Mouse (Mus musculus): ENCODE data around the gene Ficd. TPM values are rescaled to one million over a fixed set of nuclear protein-coding genes. Genes with fewer than 3 reads are reported as not detected.
A peak's percentile ranks its signal among the peaks of the same experiment; 100 is the strongest.

The Ficd gene
- total RNA-seq, 1 experiment from 2014 or later, result 8.2 TPM

- no peak for DNase-seq
Observed at GRCm38 (mm10) chr5:113730641-113731121, 4.9 kb upstream of the Ficd start.

DNA sequence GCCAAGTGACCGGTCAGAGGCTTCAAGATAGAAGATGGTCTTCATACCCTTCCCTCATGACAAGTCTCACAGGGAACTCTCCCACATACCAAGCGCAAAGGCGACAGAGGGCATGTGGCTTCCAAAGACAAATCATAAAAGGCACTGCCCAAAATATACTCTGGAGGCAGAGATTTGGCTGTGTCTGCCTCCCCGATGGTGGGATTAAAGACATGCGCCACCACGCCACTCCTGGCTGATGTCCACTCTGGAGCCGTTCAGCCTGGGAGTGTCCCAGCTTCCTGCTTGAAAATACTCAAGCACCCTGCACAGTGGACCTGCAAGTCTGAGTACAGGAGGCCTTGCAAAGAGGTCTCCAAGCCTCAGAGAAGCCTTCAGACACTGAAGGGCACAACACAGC is 4.4 kb upstream of the Ficd start:
- no peak for DNase-seq

DNA sequence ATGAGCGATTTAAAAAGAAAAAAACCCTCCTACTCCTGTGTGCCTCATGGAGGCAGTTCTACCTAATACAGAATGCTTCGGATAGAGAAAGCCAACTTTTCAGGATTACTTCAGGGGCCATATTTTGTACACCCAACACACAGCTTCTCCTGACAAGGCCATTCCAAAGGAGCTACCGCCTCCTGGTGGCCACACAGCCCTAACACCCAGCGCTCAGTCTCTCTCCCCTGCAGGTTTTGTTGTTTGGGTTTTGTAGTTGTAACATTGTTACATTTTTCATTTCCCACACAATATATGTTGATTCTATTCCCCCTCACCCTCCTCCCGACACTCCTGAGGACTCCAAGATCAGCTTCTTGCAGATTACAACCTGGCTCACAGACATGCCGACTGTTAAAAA is 3.4 kb upstream of the Ficd start:
- DNase-seq, result peak; percentile 78

DNA sequence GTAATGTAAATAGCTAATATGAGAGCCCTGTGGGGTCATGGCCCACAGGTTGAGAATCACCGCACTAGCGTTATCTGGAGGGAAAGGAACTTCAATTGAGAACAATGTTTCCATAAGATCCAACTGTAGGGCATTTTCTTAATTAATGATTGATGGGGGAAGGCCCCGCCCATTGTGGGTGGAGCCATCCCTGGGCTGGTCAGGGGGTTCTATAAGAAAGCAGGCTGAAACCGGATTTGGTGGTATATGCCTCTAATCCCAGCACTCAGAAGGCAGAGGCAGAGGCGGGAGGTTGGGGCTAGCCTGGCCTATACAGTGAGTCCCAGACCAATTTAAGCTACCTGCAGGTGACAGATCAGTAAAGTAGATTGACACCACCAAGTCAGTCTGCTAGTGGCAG is 1.2 kb upstream of the Ficd start:
- DNase-seq, result no peak

- no peak for DNase-seq
Observed at GRCm38 (mm10) chr5:113735023-113735344, 619 bp upstream of the Ficd start.

DNA sequence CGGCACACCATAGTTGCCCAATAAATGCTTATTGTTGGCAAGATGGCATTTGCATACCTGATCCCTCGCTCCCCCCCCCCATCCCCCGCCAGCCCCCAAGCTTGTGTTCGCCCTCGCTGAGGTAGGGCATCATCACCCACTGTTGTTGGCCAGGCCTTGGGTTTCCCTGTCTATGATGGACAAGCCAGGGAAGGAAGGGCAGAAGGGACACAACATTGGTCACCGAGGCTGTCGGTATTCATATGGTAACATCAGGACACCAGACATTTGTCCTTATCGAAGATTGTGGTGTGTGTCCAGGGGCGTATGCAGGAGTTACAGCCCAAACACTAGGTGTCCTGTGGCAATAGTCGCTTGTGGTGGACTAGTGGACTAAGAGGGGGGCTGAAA is 505 bp downstream of the Ficd start:
- no peak for DNase-seq

DNA sequence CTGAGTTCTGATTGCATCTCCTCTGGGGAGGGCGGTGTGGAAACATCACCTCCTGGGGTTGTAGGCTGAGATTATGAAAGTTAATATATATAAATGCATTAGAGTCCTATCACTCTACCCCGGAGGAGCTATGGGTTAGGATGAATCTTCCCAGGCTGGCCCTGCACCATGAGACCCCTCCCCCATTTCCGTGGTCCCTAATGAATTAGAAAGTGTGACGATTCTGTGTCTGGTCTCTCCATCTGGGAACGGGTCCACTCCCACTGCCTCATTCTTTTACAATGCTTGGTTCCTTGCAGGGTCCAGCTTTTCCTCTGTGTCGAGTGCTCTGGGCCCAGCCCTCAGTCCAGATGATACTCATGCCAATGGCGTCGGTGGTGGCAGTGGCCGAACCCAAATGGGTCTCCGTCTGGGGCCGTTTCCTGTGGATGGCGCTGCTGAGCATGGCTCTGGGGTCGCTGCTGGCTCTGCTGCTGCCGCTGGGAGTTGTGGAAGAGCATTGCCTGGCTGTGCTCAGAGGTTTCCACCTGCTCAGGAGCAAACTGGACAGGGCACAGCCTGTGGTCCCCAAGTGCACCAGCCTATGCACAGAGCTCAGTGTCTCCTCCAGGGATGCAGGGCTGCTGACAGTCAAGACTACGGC is 1.0 kb downstream of the Ficd start:
- DNase-seq, result peak; percentile 48

DNA sequence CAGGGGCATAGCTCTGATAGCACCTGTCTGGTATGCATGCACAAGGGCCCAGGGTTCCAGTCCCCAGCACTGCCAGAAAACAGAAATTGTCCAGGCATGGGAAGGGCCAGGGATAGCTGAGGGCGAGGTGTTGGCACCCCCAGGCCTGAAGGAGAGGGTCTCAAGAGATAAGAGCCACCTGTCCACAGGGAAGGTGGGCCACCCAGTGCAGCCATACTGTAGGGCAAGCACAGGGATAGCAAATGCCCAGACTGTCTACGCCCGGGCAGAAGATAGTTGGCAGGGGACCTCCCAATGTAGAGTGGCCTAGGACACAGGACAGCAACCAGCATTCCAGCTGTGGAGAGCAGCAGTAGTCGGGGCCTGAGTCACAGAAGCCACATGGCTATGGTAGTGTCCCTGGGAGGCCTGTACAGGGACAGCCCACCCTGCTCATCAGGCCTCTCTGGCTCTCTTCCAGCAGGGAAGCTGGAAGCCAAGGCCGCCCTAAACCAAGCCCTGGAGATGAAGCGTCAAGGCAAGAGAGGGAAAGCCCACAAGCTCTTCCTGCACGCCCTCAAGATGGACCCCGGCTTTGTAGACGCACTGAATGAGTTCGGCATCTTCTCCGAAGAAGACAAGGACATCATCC is 2.1 kb downstream of the Ficd start:
- peak; percentile 63 for DNase-seq

- DNase-seq, result no peak
Observed at GRCm38 (mm10) chr5:113747629-113748028, 12.0 kb downstream of the Ficd start.

DNA sequence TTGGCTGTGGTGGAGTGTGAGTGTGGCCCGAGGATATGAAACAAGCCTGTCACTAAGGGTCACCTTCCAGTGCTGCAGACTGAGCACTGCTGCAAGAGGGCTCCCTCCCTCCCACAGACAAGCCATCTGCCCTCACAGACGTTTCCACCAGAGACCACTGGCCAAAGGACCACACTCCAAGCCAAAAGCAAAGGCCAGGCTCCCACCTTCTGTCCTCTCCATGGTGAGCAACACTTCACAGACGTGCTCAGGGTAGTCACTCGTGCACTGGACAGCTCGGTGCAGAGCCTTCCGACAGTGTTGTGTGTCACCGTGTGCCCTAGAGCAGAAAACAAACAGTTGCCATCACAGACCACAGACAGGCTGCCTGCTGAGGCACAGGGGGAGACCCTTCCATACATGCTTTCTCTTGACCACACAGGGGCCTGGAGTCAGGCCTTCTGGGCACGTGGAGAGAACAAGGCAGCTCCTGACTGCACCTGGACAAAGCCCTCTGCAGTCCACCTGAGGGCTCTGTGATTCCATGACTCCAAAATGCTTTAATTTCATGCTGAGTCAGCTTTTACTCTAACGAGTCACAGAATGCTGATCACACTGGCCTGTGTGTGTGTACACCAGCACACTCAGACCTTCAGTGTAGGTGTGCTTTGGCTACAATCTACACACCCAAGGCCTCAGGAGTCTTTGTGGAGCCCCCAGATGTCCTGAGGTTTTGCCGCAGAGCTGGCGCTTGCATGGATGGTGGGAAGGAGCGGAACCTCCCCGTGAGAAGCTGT is 13.1 kb downstream of the Ficd start:
- DNase-seq, result no peak

- peak; percentile 32 for DNase-seq
Observed at GRCm38 (mm10) chr5:113751521-113752157, 16.0 kb downstream of the Ficd start.

DNA sequence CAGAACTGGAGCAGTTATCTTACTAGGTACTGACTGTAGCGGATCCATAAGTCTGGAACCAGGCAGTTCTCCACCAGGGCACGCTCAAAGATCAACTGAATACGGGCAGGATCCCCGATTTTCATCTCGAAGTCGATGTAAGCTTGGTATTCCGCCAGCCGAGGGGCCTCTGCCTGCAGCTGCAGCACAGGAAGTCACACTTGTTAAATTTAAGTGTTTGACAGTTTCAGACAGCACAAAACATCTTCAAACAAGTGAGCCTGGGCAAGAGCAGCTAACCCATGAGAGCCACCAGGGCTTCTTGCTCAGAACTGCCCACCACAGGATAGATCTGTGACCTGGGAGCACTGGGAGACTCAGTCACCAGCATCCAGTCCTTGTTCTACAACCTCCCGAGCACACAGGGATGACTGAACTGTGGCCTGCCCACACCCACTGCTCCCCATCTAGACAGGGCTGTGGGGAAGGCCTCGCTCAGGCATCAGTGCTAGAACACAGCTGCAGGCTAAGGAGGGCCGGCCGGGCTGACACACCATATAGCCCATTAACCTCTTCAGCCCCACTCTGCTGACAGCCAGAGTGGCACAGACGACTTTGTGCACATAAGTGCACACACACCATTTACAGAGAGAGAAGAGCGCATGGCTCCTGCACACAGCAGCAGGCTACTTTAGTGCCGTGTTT is 19.9 kb downstream of the Ficd start:
- no peak for DNase-seq

- no peak for DNase-seq
Observed at GRCm38 (mm10) chr5:113761585-113761984, 26.0 kb downstream of the Ficd start.

DNA sequence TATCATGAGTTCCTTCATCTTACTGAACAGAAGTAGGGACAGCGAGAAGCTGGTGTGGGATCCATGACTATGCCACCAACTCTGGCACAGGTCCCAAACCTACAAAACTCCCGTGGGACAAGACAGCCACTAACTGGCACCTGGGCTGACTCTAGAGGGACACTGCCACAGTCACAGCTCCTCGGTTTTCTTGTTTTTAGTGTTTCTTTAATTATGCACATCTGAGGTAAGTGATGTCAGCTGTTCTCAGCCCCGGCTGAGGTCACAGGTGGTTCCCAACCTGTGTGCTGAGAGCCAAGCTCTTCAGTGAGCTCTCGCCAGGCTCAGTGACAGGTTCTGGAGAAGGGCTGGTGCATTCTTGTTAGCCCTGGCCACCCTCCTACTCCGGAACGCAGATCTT is 28.8 kb downstream of the Ficd start:
- no peak for DNase-seq

GRCm38 (mm10) chr5:113765641-113766526 is 30.3 kb downstream of the Ficd start:
- peak; percentile 63 for DNase-seq

- DNase-seq, result no peak
Observed at GRCm38 (mm10) chr5:113768806-113769205, 33.2 kb downstream of the Ficd start.

DNA sequence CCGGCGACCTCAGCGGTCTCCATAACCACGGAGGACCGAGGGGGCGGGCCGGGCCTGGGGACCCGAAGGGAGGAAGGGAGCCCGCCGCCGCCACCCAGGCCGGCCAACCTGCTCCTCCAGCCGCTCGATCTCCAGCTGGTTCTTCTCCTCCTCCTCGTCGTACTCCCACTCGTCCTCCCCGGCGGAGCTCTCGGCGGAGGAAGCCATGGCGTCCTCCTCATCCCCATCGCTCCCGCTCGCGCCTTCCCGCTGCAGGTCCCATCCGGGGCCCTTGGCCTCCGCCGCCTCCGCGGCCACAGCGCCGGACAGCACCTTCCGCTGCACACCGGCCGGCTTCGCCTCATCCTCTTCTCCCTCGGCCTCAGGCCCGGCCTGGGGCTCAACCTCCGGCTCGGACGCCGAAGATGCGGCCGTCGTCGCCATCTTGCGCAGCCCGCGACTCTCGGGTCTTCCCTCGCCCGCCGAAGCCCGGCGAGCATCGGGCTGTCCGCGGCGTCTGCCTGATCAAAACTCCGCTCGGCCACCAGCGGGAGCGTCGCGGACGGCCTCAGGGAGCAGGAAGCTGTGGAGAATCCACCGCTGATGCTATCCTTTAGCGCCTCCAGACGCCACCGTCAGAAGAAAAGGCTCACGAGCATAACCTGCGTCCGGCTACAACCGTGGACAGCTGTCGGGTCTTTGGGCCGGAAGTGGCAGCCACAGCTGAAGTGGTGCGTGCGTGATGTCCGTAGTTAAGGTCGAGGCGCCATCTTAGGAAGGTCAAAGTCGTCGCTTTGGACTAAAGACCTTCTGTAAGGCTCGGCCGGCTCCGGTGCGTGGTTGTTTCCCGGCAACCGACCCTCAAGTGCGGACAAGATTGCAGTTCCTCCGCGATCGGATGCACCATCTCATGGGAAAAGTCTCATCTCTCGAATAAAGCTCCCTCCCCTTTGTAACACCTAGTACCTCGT is 35.9 kb downstream of the Ficd start:
- peak; percentile 90 for DNase-seq

DNA sequence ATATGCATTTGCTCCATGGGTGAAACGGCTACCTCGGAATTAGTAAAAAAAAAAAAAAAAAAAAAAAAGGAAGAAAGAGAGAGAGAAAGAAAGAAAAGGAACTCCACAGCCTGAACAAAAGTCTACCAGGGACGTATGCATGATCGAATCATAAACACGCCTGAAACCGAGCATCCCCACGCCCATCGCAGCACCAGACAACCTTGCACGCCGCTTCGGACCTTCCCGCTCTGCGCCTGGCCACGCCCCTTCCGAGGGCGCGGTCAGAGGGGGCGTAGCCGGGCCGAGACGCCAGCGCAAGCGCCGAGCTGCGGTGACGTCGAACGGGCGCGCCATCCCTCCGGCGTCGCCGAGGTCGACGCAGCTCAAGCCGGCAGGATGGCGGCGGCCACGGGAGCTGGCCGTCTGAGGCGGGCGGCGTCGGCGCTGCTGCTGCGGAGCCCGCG is 36.9 kb downstream of the Ficd start, which contains the start of the genes Sart3 and Iscu:
Sart3 (minus strand) TSS at position 61 of the 446 bp plus-strand sequence.
Iscu (plus strand) TSS at position 299 of the 446 bp plus-strand sequence.
- peak; percentile 97 for DNase-seq

GRCm38 (mm10) chr5:113772905-113773519 is 37.4 kb downstream of the Ficd start:
- no peak for DNase-seq

Measured in adrenal gland, postnatal 14 days (tissue).